Comparison of ENCODE assay signal across 10 mouse cellular contexts in genomic region chr5:149016261-149016660, GRCm38 (mm10). TPM values are rescaled to one million over a fixed set of nuclear protein-coding genes. Genes with fewer than 3 reads are reported as not detected.
A peak's percentile ranks its signal among the peaks of the same experiment; 100 is the strongest.
DNase-seq lines count a peak whose midpoint lies in the region; ATAC-seq and TF ChIP-seq lines count a peak whose summit lies in the region.
"Had no signal": no experiment of that assay in that cellular context is flagged by ENCODE, and none has a peak within 500 bp of the region (broad histone marks: within the 10 kb centered on the region; RNA-seq: fewer than 3 reads in every experiment).

No protein-coding gene starts in this region.

- H3K9ac ChIP-seq in midbrain, embryonic 11.5 days (ENCODE audit: low read length), result no peak overlapping the region
- no peak overlapping the region for H3K9ac ChIP-seq in liver, embryonic 12.5 days
- H3K9ac ChIP-seq in stomach, embryonic 15.5 days, result no peak overlapping the region

- peaks cover 49% of the 10 kb centered on the region for H3K27me3 ChIP-seq in midbrain, embryonic 10.5 days (ENCODE audit: low read depth, poor library complexity, severe bottlenecking)
- H3K27me3 ChIP-seq in midbrain, embryonic 11.5 days (ENCODE audit: control insufficient read depth, insufficient read depth, low read length), result peaks cover 2% of the 10 kb centered on the region; the same call in 1 of the 2 replicates
- H3K27me3 ChIP-seq in liver, embryonic 12.5 days (replicated peaks), result peaks cover 10% of the 10 kb centered on the region; the same call in 1 of the 2 replicates
- H3K27me3 ChIP-seq in stomach, embryonic 15.5 days (replicated peaks), result no peaks in the 10 kb centered on the region

- no peaks in the 10 kb centered on the region for H3K9me3 ChIP-seq in midbrain, embryonic 10.5 days (replicated peaks)
- no peaks in the 10 kb centered on the region for H3K9me3 ChIP-seq in midbrain, embryonic 11.5 days (ENCODE audit: control insufficient read depth, low read length)
- no peaks in the 10 kb centered on the region for H3K9me3 ChIP-seq in liver, embryonic 12.5 days (replicated peaks)
- no peaks in the 10 kb centered on the region for H3K9me3 ChIP-seq in stomach, embryonic 15.5 days

- peak overlapping the region; percentile 80; the same call in 1 of the 2 replicates for H3K27ac ChIP-seq in gastrocnemius, adult 2 months
- no peak overlapping the region for H3K27ac ChIP-seq in midbrain, embryonic 10.5 days (replicated peaks)
- no peak overlapping the region for H3K27ac ChIP-seq in midbrain, embryonic 11.5 days (ENCODE audit: low read depth, low read length)
- no peak overlapping the region for H3K27ac ChIP-seq in liver, embryonic 12.5 days
- no peak overlapping the region for H3K27ac ChIP-seq in stomach, embryonic 15.5 days

- H3K4me1 ChIP-seq in midbrain, embryonic 10.5 days, result peaks cover 21% of the 10 kb centered on the region
- H3K4me1 ChIP-seq in midbrain, embryonic 11.5 days (ENCODE audit: control insufficient read depth, insufficient read depth, low read length), result peaks cover 4% of the 10 kb centered on the region; the same call in 1 of the 2 replicates
- H3K4me1 ChIP-seq in liver, embryonic 12.5 days, result peaks cover 25% of the 10 kb centered on the region
- H3K4me1 ChIP-seq in stomach, embryonic 15.5 days, result 0 out of 2 replicates have a peak, but pooled peaks cover 12% of the 10 kb centered on the region

- TF ChIP-seq CTCF in gastrocnemius, adult 2 months (IDR thresholded peaks at IDR 0.05), result no peak

- WGBS in midbrain, embryonic 10.5 days, result 78% methylated on average over 5 of the region's 5 CpGs
- 72% methylated on average over 5 of the region's 5 CpGs for WGBS in midbrain, embryonic 11.5 days
- WGBS in liver, embryonic 12.5 days (ENCODE audit: insufficient replicate concordance), result 74% methylated on average over 5 of the region's 5 CpGs
- WGBS in stomach, embryonic 15.5 days, result 67% methylated on average over 5 of the region's 5 CpGs

- no peak for DNase-seq in gastrocnemius, adult 2 months
- DNase-seq in gastrocnemius, postnatal 4 days (ENCODE audit: low spot score in 2 of 2), result no peak
- DNase-seq in midbrain, embryonic 10.5 days (ENCODE audit: low spot score), result no peak
- DNase-seq in midbrain, embryonic 11.5 days (ENCODE audit: low spot score, missing footprints), result no peak
- no peak for DNase-seq in adrenal gland, adult 18-20 months (ENCODE audit: low spot score in 2 of 2)
- no peak for DNase-seq in embryo, embryonic 11 days
- DNase-seq: thymus, adult 2 months had no signal

- no peak for ATAC-seq in midbrain, embryonic 11.5 days (ENCODE audit: low FRiP score)
- no peak for ATAC-seq in liver, embryonic 12.5 days
- ATAC-seq in stomach, embryonic 15.5 days (ENCODE audit: insufficient read depth, low FRiP score, low read depth), result no peak

- no peaks in the 10 kb centered on the region for H3K36me3 ChIP-seq in midbrain, embryonic 10.5 days
- H3K36me3 ChIP-seq in midbrain, embryonic 11.5 days (ENCODE audit: control insufficient read depth, insufficient read depth, low read length), result no peaks in the 10 kb centered on the region
- H3K36me3 ChIP-seq in liver, embryonic 12.5 days, result no peaks in the 10 kb centered on the region
- H3K36me3 ChIP-seq in stomach, embryonic 15.5 days, result no peaks in the 10 kb centered on the region

- H3K4me3 ChIP-seq in gastrocnemius, adult 2 months, result peak overlapping the region; percentile 79
- peak overlapping the region; percentile 63 for H3K4me3 ChIP-seq in midbrain, embryonic 10.5 days
- H3K4me3 ChIP-seq in midbrain, embryonic 11.5 days (ENCODE audit: low read depth, low read length), result no peak overlapping the region
- H3K4me3 ChIP-seq in liver, embryonic 12.5 days, result no peak overlapping the region
- H3K4me3 ChIP-seq in stomach, embryonic 15.5 days (replicated peaks), result no peak overlapping the region
- H3K4me3 ChIP-seq: myocyte had no signal

- intact Hi-C loops in gastrocnemius, adult 2 months (cut with DNase I), result no loop called here

- H3K4me2 ChIP-seq in midbrain, embryonic 11.5 days, result no peak overlapping the region
- H3K4me2 ChIP-seq in liver, embryonic 12.5 days, result peak overlapping the region; percentile 94
- H3K4me2 ChIP-seq in stomach, embryonic 15.5 days, result peak overlapping the region; percentile 91

RNA-seq across cellular contexts. Expression of gene Gm42791, which starts 21.3 kb away (rescaled TPM):
- 1 to 10 TPM; 2.8 to 5.1 TPM for total RNA-seq in gastrocnemius, adult 2 months (2021)
- 1 to 10 TPM; 1.5 to 3.6 TPM for total RNA-seq in gastrocnemius, postnatal 4 days (2021)
- 2.0 TPM in 1 of 2 replicates, not detected in the other for polyA plus RNA-seq in midbrain, embryonic 10.5 days (2016; fragmentation: Nextera tagmentation; extraction: Ambion mirVana)
- 2.0 TPM in 1 of 2 replicates, not detected in the other for polyA plus RNA-seq in midbrain, embryonic 11.5 days (2014; fragmentation: Nextera tagmentation; extraction: Ambion mirVana)
- 0.51 and 1.7 TPM in 2 replicates for polyA plus RNA-seq in liver, embryonic 12.5 days (2016; fragmentation: Nextera tagmentation; extraction: Ambion mirVana)
- polyA plus RNA-seq in stomach, embryonic 15.5 days (2015; fragmentation: Nextera tagmentation; extraction: Ambion mirVana), result 0.67 and 0.80 TPM in 2 replicates
- total RNA-seq in adrenal gland, adult 18-20 months (2021), result 1 to 10 TPM; 3.4 to 8.0 TPM
- polyA plus RNA-seq: thymus, adult 2 months had no signal

Comparison
In these comparisons a context has a peak if more than half of its experiments do, and no peak if none do; other contexts are left out.
1. H3K4me3 ChIP-seq: peak in gastrocnemius, adult 2 months (single experiment) and midbrain, embryonic 10.5 days (single experiment); none in midbrain, embryonic 11.5 days (single experiment), liver, embryonic 12.5 days (single experiment) and stomach, embryonic 15.5 days (single experiment).